Mouse (Mus musculus) heart, postnatal 14 days (tissue): ENCODE data around the gene Lrrc1. TPM values are rescaled to one million over a fixed set of nuclear protein-coding genes. Genes with fewer than 3 reads are reported as not detected.

ENCODE experiments used
- DNase-seq, 2 experiments: peaks; one replicate each; pipeline ENCODE4 v3.0.0; 2021 to 2022
- intact Hi-C: fragments of 180-260 bp; cut with DNase I; formaldehyde crosslinking; loops from one replicate; pipeline ENCODE4 v1.15.1; 2025
- total RNA-seq, 2 experiments: library from RNA; stranded (reverse); gene quantifications; 2 replicates each; pipeline ENCODE4 v1.2.3; 2021

Gene Lrrc1
- total RNA-seq, 2 experiments from 2014 or later, result 18.7 to 19.9 TPM

DNA sequence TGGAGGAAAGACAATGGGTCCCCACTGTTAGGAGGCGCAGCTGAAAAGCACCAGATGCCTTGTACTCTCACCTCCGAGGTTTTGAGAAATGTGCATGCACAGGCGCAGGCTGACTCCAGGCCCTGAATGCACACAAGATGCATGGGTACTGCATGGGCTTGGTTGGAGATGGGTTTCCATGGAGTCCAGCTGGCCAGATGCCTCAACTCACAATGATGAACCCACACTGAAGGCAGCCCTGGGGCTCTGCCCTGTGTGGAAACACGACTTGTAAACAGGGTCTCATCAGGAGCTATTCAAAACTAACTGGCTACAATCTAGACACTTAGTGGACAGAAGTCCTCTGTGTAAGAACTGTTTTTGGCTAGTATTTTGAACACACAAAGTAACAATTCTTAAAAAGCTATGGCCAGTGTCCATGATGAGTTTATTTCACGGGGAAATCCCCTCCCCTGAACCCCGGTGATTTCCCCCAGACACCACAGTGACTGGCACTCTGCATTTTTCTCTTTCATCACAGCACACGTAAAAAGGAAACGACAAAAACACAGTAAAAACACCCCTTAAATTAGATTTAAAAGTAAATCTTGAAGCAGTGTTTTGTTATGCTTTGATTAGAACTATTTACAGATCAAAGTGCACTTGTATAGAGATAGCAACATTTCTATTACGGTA lies 114.1 kb downstream of the Lrrc1 start:
- DNase-seq, result no peak
- intact Hi-C loops, result no loop called here

DNA sequence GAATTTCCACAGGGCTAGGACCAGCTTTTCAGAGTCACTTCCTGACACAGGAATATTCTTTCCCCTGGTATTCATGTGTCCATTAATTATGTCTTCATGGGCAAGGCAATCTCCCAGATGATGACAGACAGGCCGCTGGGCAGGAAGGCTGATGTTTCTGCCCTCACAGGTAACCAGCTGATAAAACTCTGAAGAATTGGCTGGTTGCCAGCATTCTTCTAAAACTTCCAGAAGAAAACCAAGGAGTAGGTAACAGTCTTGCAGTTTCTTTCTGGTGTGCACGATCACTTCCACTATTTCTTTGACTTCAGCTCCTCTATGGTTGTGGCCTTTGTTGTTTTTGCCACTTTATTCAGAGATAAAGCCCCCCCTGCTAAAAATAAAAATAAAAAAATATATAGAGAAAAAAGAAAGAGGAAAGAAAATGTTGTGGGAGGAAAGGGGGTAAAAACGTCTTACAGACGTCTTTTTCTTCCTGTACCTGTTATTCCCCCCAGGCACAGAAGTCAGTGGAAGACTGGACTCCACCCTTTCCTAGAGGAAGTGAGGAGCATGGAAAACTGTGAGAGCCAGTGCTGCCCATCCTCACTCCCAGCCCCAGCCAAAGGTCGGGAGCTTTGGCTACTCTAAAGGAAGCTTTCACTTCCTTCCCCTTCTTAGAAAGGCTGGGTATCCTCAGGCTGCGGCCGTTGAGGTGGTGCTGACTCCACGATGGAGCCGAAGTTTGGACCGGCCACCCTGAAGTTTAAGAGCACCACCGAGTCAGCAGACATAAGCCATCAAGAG lies 115.2 kb downstream of the Lrrc1 start:
- no peak for DNase-seq
- intact Hi-C loops, result loop anchor here (5.0 kb wide), 1 partner anchor 113 kb away; the partner anchor contains the start of gene Lrrc1

DNA sequence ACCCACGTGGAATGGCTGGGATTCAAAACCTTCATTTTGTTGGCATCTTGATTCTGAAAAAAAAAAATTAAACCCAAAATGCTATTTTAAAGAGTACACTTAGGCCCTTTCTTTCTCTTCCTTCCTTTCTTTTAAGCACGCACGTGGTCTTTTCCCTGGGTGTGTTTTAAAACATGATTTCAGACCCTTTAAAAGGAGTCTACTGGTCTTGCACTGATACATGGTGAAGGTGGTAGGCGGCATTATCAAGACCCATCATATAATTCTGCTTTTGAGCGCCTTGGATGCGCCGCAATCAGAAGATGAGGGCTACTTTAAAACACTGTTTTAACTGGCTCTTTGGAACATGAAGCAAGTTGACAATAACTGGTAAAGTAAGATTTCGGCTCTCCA lies 115.9 kb downstream of the Lrrc1 start:
- DNase-seq, result no peak
- intact Hi-C loops, result loop anchor here (5.0 kb wide), 1 partner anchor 114 kb away; the partner anchor contains the start of gene Lrrc1

DNA sequence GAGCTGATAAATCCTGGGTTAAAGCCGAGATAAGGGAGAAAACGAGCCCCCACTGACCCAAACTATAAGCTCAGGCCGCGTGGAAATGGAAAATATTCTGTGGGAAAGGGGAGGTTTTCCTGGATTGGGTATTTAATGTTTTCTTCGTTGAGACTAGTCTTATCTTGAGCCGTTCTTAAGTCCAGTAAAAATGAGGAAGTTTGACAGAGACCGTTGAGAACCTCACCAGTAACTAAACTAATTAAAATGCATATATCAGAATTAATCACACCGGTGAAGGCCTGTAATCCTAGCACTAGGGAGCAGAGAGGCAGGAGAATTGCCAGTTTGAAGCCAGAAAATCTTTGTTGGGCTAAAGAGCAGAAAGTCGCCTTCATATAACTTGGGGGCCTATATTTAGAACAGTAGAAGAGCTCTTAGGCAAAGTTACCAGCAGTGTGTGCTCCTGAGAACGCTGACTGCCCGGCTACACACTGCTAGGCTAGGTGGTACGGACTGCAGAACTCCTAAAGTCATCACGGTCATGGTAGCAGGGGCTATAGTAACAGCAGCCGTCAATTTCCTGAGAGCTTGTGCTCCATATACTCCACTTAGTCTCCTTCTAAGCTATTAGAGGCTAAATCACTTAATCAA lies 116.4 kb downstream of the Lrrc1 start:
- DNase-seq, result no peak
- intact Hi-C loops, result loop anchor here (5.0 kb wide), 1 partner anchor 114 kb away; the partner anchor contains the start of gene Lrrc1

DNA sequence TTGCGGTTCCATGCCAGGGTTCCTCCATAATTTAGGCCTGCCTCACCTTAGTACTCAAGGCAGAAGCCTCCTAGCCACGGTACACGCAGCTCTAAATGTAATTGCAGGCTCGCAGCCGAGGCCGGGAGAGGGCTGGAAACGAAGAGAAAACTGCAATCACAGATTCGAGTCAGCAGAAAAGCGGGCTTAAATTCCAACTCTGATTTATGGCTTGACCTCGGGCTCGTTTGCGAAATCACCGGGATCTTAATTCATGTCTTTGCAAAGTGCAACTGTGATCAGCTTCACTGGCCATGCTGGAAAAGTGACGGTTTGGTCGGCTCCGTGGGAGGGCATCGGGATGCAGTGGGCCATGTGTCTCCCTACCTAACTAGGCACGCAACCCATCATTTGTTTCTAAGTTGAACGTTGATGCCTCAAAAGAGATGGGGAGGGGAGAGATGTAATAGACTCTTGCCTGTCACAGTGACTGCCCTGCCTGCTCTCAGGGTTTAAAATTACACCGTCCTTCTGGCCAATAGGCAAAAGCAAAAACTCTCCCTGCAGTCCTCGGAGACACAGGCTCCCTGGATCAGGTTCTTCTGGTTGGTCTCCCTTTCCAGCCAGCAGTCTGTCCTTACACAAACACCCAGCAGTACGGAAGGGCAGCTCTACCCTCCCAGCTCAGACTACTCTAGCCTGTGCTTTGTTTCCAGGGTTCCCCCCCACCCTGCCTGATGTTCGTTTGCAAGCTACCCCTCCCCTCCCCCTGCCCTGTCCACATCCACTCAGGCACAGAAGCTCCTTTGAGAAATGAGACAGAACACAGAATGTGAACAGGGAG lies 117.2 kb downstream of the Lrrc1 start:
- intact Hi-C loops, result loop anchor here (5.0 kb wide), 1 partner anchor 115 kb away; the partner anchor contains the start of gene Lrrc1
- DNase-seq, result peak; percentile 10 to 30

DNA sequence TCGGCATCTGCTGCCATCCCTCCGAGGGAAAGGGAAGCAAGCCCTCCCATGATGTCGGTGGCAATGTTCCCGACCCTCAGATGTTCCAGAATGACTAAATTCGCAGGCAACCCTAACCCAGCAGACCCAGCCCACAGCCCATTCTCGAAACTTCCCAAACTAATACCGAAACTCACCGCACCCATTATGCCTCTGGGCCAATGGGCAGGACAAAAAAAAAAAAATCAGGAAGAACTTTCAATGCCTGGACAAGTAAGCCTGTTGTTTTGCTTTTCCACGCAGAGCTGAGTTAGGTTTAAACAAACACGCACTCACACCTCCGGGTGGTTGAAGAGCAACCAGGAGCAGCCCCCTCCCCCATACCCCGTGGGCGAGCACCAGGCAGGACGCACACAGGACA lies 118.6 kb downstream of the Lrrc1 start:
- no peak for DNase-seq
- intact Hi-C loops, result loop anchor here (5.0 kb wide), 1 partner anchor 116 kb away; the partner anchor contains the start of gene Lrrc1

DNA sequence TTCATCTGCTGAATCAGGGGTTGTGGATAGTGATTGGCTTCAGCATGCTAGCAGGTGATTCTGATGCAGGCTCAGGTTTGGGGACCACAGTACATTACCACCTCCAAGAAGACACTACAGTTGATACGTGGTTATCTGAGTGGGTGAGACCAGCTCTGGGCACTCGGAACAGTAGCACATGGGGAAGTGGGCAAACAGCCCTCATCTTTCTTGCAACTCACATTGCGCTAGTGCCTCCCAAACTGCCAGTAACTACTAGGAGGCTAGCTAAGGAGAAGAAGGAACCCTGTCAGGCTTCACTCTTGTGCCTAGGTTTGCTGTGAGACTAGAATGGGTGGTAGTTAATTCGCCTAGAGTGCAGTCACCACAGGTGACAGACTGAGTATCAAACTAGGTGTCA lies 119.1 kb downstream of the Lrrc1 start:
- intact Hi-C loops, result loop anchor here (5.0 kb wide), 1 partner anchor 117 kb away; the partner anchor contains the start of gene Lrrc1
- no peak for DNase-seq

DNA sequence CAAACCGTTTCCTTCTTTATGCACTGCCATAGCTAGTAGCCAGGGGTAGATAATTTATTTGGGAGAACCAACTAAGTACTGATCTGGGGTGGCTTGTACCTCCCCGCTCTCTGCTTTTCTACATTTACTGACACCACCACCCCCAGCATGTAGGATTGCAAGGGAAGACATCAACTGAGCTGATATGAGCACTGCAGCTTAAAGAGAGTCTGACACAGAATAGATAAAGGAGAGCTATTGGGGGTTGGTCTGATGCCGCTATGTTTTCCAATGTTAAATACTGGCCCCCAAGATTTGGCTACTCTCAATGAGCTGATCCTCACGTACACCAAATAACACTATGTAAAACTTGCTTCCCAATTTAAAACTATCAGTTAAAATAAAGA lies 124.5 kb downstream of the Lrrc1 start:
- intact Hi-C loops, result no loop called here
- no peak for DNase-seq

DNA sequence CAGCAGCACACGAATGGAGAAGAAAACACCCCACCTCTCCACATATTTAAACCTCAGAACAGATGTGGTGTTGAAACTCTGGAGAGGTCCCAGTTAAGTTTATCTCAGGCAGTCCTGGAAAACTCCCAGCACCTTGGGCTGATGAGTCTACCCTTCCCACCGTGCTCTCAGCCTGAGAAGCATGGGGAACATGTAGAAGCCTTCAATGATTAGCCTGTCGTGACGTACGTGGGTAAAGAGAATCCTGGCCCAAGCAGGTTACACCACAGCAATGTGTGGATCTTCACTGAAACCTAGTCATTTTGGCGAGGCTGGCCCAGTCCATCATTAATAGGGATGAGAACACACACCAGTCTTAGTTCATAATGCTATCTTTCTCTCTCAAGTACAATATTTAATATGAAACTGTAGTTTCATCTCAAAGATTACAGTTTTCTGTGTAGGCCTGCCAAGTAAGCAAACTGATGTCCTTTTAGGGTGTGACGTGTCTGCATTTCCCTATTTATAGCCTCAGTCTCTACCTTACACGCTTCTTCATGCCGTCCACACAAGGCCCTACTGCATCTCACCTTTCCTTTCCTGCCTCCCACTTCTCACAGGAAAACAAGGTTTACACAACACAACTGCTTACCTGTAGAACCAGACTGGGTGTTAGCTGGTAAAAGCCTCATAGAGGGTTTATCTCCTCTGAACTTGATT lies 125.0 kb downstream of the Lrrc1 start:
- no peak for DNase-seq
- intact Hi-C loops, result no loop called here

DNA sequence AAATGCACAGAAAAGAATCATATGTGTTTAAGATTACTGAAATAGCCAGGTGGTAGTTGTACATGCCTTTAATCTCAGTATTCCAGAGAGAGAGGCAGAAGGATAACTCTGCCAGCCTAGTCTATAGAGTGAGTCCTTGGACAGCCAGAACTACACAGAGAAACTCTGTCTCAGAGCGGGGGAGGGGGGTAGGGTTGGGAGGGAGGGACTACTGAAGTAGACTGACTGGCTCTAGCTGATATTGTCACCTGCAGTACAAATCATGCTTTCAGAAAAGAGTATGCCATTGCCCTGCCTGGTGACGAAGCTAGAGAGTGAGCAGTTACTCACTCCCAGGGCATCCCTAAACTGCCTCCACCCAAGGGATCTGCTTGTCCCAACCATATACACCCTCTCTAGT lies 125.9 kb downstream of the Lrrc1 start:
- intact Hi-C loops, result no loop called here
- no peak for DNase-seq

DNA sequence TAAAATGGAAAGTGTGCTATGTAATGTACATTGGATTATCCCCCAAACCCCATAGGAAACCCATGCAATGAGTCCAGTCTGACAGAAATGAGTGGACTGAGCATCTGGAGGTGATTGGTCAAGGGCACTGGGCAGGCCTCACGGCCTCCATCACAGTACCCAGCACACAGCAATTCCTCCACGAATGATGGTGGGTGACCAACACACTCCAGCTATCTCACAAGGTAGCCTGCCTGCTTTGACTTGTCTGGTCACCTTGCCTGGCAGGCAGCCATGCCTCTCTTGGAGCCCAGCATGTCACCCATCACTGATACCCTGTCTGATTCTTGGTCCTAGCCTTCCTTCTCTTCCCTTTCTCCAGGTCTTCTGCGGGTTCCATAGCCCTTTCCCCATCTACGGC lies 128.2 kb downstream of the Lrrc1 start:
- DNase-seq, result no peak
- intact Hi-C loops, result no loop called here

DNA sequence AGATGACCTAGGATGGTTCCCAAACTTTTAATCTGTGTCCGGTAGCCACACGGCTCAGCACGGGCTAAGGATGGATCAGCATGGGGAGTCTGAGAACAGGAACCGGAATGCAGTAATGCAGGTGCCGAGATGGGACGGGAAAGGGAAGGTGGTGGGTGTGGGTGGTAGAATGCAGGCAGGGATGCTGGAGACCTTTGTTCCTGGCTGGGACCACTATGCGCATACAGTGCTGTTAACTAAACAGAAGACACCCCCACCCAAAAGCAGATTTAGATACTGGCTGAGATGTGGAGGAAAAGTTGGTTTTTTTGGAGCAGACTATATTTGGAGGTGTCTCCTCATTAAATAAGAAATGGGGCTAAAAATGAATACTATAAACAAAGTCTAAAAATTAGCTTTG lies 128.7 kb downstream of the Lrrc1 start:
- intact Hi-C loops, result no loop called here
- no peak for DNase-seq

DNA sequence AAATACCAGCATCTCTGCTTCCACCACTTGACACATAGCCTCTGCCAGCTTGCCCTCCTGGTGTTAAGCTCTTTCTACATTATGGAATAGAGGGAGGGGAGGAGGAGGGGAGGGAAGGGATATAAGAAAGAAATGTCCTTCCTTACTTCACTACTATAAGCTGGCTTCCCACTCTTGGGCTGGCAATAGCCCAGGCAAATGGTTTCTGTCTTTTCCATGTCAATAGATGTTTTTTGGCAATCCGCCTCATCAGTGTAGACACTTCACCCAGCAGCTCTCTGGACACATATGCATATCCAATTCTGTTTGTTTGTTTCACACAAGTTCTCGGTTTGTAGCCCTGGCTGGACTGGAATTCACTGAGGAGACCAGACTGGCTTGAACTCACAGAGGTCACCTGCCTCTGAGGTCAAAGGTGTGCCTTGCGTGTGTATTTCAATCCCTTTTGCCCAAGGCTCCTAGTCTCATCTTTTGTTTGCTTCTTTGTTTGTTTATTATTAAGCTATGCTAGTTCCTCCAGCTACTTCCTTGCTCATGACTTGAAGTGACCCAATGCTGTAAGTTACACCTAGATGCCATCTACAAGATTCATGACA lies 132.7 kb downstream of the Lrrc1 start:
- intact Hi-C loops, result no loop called here
- DNase-seq, result no peak

DNA sequence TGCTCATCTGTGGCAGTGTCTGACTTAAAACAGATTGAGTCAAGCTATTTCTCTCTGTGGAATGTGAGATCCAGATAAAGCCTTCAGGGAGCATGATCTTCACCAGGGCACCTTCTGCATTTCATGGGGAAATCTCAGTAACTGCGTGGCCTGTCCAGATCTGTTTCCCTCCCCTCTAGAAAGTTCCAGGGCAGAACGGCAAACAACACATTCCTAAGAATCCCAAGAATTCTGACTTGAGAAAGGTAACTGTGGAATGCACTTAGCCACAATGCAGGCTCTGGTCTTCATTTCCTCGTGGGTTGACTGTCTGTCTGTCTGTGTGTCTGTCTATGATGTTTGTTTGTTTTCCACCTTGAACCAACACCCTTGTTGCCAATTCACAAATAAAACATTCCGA lies 133.7 kb downstream of the Lrrc1 start:
- no peak for DNase-seq
- intact Hi-C loops, result no loop called here

DNA sequence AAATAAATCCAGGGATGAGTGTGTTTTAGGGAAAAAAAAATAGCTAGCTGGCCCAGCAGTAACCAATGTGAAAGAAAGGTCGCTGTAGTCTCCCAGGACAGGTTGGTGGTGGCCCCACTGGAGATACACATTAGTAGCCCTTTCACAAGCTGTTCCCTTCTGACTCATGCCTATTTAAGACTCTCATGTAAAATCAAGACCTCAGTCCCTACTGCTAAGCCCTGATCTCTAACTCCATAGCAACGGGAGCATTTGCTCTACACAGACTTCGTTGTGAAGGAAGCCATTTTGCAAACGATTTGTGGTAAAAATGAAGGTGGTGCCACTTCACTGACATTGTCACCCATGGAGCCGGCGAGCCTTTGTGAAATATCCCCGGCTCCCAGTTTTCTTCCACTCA lies 134.1 kb downstream of the Lrrc1 start:
- DNase-seq, result no peak
- intact Hi-C loops, result no loop called here

DNA sequence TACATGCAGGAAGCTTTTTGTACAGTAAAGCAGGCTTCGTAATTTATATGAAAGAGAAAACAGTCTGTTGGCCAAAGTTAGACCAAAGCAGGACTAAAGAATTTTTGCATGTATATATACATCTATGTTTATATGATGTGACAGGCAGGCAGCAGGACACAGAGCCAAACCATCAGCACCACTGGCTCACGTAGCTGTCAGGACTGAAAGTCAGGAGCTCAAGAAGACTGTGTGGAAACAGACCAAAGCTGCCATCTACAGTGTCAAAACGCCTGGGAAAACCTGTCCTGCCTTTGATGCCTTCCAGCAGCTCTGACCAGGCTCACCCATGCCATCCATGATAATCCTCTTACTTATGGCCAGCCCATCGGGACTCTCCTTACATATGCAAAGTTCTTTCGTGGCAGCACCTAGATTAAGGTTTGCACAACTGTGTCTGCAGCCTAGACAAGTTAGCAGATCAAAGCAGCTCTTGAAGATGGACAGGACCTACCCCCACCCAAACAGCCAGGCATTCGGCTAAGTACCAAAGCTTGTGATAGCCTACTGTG lies 136.5 kb downstream of the Lrrc1 start:
- no peak for DNase-seq
- intact Hi-C loops, result no loop called here

DNA sequence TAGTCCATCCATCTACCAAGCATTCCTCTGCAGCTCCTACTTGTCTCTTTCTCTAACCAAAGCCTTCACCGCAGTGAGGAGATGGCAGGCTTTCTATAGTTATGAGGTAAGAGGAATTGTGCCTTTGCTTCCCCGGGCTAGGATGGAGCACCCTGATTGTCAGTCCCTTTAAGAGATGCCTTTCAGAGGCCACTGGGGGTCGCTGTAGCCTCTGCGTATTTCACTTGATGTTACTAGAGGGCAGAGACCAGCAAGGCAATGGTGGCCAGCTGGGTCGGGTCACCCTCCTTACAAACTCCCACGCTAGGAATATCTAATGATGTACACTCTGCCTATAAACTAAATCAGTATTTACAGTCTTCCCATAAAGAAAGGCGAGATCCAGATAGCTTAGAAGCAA lies 137.8 kb downstream of the Lrrc1 start:
- DNase-seq, result peak in 1 of 2 experiments; percentile 42
- intact Hi-C loops, result no loop called here

DNA sequence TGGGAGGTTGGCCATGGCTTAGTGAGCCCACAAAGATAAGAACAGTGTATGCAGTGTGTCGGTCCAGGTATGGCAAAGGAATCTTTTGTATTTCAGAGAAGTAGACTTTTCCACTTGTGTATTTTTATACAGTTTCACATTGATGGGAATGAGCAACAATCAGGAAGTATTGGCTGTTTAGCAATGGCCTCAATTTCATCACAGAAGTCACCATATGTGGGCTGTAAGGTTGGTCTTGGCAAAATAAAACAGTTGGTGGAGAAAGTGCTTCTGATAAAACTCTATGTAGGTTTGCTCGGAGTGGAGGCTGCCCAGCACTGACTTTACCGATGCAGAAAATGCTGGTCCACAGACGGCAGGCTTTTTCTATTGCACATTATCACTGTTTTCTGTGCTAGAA lies 140.2 kb downstream of the Lrrc1 start:
- intact Hi-C loops, result no loop called here

DNA sequence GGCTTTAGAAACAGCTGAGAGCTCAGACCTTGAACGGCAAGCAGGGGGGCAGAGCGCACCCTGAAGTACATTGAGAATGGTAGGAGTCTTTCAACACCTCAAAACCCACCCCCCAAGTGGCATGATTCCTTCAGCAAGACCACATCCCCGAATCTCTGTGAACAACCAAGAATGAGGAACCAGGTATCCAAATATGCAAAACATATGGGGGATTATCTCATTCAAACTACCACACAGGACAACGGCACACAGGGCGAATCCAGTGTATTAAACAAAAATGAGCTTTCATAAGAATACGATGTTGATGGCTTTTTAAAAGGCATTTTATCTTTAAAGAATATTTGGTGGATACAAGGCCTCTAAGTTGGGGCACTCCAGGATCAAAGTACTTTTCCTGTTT lies 140.7 kb downstream of the Lrrc1 start:
- intact Hi-C loops, result no loop called here
- no peak for DNase-seq

More for the DNA sequence above, 140.2 kb downstream of the Lrrc1 start:
- DNase-seq, result no peak
